Mouse (Mus musculus): Measurements from ENCODE around the gene Vdr.

GRCm38 (mm10) chr15:97830788-97831241 lies 79.6 kb downstream of the Vdr start:
- TF ChIP-seq CTCF (IDR thresholded peaks at IDR 0.05; ENCODE audit: low read depth, low read length) = no peak
- TF ChIP-seq POLR2A (IDR thresholded peaks at IDR 0.05; ENCODE audit: extremely low read depth, insufficient read depth, low read length) = no peak
